Mouse (Mus musculus) liver, embryonic 14.5 days (tissue): Measurements from ENCODE around the gene Snrpa1. TPM values are rescaled to one million over a fixed set of nuclear protein-coding genes. Genes with fewer than 3 reads are reported as not detected.
A peak's percentile ranks its signal among the peaks of the same experiment; 100 is the strongest.
"Not testable (repeated sequence)": the region's sequence is repeated elsewhere in the genome, so short reads cannot be mapped to it uniquely, and the experiment has no call there.

Source experiments
- ATAC-seq: fragments of 200-750 bp; cut with Nextera tagmentation; 2 replicates; pipeline ENCODE4 v1.8.0; 2017; ENCODE audit warnings: moderate number of reproducible peaks, mild to moderate bottlenecking, moderate library complexity; ENCODE audit not compliant: insufficient read depth
- DNase-seq, 3 experiments: peaks; one replicate each; pipeline ENCODE4 v3.0.0-alpha.2; 2012 to 2013; ENCODE audit warnings: low read depth in 3 of 3, low spot score in 3 of 3
- H3K27ac ChIP-seq: fragments of 300-500 bp; sonication (generic); 2 replicates; pipeline ENCODE4 v1.5.1; 2014; ENCODE audit warnings: moderate library complexity, mild to moderate bottlenecking, control low read depth, inconsistent platforms
- H3K27me3 ChIP-seq: fragments of 300-500 bp; sonication (generic); 2 replicates; pipeline ENCODE4 v1.6.1; 2014; ENCODE audit warnings: mild to moderate bottlenecking, low read length, moderate library complexity; ENCODE audit not compliant: control insufficient read depth, insufficient read depth
- H3K36me3 ChIP-seq: fragments of 300-500 bp; sonication (generic); replicated peaks from 2 replicates; pipeline ENCODE4 v1.6.1; 2014; ENCODE audit warnings: low read depth; ENCODE audit not compliant: control insufficient read depth, insufficient read depth
- H3K4me1 ChIP-seq, 2 experiments: fragments of 200-500 bp in 1 of 2; fragments of 300-500 bp in 1 of 2; sonication (generic) in 1 of 2; replicated peaks; 2 replicates each; pipeline ENCODE4 v1.6.1; 2012 to 2014; ENCODE audit warnings: antibody characterized with exemption in 1 of 2, inconsistent platforms in 1 of 2, low read length in 1 of 2; ENCODE audit not compliant: control insufficient read depth in 2 of 2, insufficient read depth in 2 of 2
- H3K4me2 ChIP-seq: fragments of 300-500 bp; sonication (generic); 2 replicates; pipeline ENCODE4 v1.6.1; 2014; ENCODE audit warnings: low read depth, mild to moderate bottlenecking, control low read depth, moderate library complexity
- H3K4me3 ChIP-seq, 2 experiments: fragments of 200-500 bp in 1 of 2; fragments of 300-500 bp in 1 of 2; sonication (generic) in 1 of 2; 2 replicates each; pipeline ENCODE4 v1.5.1; 2012 to 2014; ENCODE audit warnings: low read depth in 2 of 2, low read length in 2 of 2, mild to moderate bottlenecking in 2 of 2, control low read depth in 1 of 2, inconsistent platforms in 1 of 2, moderate library complexity in 1 of 2; ENCODE audit not compliant: insufficient read depth in 1 of 2
- H3K9ac ChIP-seq: fragments of 300-500 bp; sonication (generic); replicated peaks from 2 replicates; pipeline ENCODE4 v1.6.1; 2014; ENCODE audit warnings: mild to moderate bottlenecking, control low read depth, moderate library complexity
- H3K9me3 ChIP-seq: fragments of 300-500 bp; sonication (generic); 2 replicates; pipeline ENCODE4 v1.6.1; 2016; ENCODE audit warnings: low read length, mixed read lengths; ENCODE audit not compliant: control insufficient read depth
- CTCF ChIP-seq: IDR thresholded peaks from 2 replicates; pipeline ENCODE4 v1.5.1; 2016; ENCODE audit warnings: antibody characterized with exemption, low read depth, control low read depth
- EP300 ChIP-seq: IDR thresholded peaks from 2 replicates; pipeline ENCODE4 v1.6.1; 2016; ENCODE audit warnings: antibody characterized with exemption, low read depth
- WGBS: fragments of 180-500 bp; shearing (Covaris S2); extraction: QIAGEN DNeasy Blood & Tissue Kit; methylation state at CpG from one replicate; pipeline ENCODE4 v1.1.7; 2014; ENCODE audit not compliant: insufficient replicate concordance; 5-methylcytosine and 5-hydroxymethylcytosine counted together
- polyA plus RNA-seq, 2 experiments: library from polyadenylated mRNA; depleted of rRNA in 1 of 2; stranded (reverse) in 1 of 2; unstranded in 1 of 2; fragments of >200 nt; fragmentation: Nextera tagmentation in 1 of 2; extraction: Ambion mirVana in 1 of 2; gene quantifications; 2 replicates each; pipeline versions ENCODE4 v1.2.1 to v1.2.3; 2012 to 2014

The Snrpa1 gene
- polyA plus RNA-seq, 2 experiments = 43.9 to 88.4 TPM

DNA sequence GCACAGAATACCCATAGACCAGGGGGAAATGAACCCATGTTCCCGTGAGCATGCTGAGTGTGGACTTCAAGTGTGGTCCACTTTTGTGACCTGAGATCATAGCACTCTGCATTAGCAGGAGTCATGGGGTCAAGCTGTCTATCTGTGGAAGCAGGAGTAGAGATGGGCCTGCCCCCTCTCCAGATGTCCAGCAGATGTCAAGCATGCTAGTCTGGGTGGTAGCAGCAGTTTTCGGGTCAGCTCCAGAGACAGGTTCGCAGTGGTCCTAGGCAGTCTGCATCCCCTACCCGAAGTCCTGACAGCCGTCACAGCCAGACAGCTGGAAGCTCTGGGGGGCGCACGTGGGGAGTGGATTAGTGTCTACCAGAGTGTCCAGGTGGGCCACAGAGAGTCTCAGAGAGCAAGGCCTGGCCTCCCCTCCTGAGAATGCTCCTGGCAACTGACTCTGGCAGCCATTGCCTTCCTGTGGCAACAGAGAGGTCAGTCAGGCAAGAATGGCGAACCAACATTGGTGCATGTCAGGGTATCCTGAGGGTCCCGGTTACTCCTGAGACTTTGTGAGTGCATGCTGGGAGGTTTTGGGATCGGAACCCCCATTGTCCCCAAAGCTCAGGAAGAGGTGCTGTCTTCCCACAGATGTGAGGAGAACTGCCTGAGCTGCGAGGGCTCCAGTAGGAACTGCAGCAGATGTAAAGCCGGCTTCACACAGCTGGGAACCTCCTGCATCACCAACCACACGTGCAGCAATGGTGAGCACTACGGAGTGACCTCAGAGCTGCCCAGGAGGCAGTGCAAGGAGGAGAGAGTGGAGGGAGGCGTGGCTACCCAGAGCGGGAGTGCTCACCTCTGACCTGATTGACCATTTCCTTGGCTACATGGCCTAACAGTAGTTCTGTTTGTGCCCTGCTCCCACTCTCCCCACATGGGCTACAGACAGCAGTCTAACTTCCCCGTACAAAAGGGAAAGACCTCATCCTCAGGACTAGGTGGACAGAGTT is 11.6 kb upstream of the Snrpa1 start:
- Histone ChIP-seq H3K9me3 (no peaks in the 10 kb centered on the region), H3K4me3 (no peak overlapping the region), H3K4me1 (no peaks in the 10 kb centered on the region), H3K27me3 (no peaks in the 10 kb centered on the region), H3K9ac (no peak overlapping the region), H3K27ac (no peak overlapping the region), H3K4me2 (no peak overlapping the region), H3K36me3 (no peaks in the 10 kb centered on the region)
- peak; percentile 43; the same call in 1 of the 2 replicates for ATAC-seq
- WGBS = 47% methylated on average over 17 of the region's 17 CpGs
- DNase-seq = no peak
- no peak for TF ChIP-seq CTCF
- TF ChIP-seq EP300 = no peak

DNA sequence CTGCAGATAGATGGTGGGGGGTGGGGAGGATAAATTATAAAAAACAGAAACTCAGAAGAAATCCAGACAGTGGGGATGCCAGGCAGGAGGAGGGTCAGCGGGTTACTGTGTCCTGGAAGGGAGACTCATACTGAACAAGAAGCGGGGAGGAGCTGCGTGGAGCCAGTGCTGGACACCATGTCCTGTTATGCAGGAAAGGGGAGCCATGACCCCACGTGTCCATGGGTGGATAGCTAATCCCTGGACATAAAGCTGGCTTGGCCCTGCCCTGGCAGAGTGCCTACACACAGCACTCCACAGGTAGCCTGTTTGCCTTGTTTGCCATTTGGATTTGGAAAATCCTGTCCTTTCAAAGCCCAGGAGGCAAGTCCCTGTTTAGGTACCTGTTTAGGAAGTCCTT is 10.8 kb upstream of the Snrpa1 start:
- TF ChIP-seq CTCF (no peak), EP300 (no peak)
- DNase-seq = no peak
- Histone ChIP-seq H3K36me3 (no peaks in the 10 kb centered on the region), H3K4me3 (no peak overlapping the region), H3K4me1 (no peaks in the 10 kb centered on the region), H3K9ac (no peak overlapping the region), H3K27ac (no peak overlapping the region), H3K4me2 (no peak overlapping the region), H3K9me3 (no peaks in the 10 kb centered on the region), H3K27me3 (no peaks in the 10 kb centered on the region)
- 57% methylated on average over 4 of the region's 4 CpGs for WGBS
- ATAC-seq = no peak

DNA sequence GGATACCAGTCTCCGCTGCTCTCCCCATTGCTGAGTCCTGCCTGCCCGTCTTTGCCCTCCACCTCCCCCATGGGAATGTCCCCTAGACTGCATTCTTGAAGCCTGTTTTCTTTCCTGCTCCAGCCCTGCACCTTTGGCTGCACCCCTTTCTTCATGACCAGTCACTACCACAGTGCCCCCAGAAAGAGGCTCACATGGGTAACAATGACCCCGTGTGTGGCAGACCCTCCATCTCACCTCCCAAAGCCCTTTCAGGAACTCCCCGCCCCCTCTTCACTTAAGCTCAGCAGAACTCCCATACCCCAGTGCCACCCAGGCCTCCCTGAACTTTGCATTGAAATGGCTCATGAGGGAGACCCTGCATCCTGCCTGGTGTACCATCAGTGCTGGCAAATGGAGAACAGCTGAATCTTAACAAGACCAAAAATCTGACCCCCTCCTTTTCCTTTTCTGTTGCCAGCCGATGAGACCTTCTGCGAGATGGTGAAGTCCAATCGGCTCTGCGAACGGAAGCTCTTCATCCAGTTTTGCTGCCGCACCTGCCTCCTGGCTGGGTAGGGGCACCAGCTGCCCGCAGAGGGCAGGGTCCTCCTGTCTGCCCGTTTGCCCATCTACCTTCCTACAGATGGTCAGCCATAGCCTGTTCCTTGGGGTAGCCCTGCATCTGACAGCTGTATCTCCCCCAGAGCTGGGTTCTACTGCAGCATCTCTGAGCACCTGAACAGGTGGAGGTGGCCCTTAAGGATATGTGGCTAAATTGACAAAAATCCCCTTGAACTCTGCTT is 10.2 kb upstream of the Snrpa1 start:
- no peaks in the 10 kb centered on the region for H3K36me3 ChIP-seq
- ATAC-seq (no peak), DNase-seq (no peak)
- TF ChIP-seq EP300 (no peak), CTCF (no peak)
- no peaks in the 10 kb centered on the region for H3K9me3 ChIP-seq
- no peaks in the 10 kb centered on the region for H3K27me3 ChIP-seq
- H3K4me3 ChIP-seq = no peak overlapping the region
- WGBS = 70% methylated on average over 12 of the region's 12 CpGs
- no peak overlapping the region for H3K9ac ChIP-seq
- H3K4me1 ChIP-seq = no peaks in the 10 kb centered on the region
- no peak overlapping the region for H3K27ac ChIP-seq
- no peak overlapping the region for H3K4me2 ChIP-seq

DNA sequence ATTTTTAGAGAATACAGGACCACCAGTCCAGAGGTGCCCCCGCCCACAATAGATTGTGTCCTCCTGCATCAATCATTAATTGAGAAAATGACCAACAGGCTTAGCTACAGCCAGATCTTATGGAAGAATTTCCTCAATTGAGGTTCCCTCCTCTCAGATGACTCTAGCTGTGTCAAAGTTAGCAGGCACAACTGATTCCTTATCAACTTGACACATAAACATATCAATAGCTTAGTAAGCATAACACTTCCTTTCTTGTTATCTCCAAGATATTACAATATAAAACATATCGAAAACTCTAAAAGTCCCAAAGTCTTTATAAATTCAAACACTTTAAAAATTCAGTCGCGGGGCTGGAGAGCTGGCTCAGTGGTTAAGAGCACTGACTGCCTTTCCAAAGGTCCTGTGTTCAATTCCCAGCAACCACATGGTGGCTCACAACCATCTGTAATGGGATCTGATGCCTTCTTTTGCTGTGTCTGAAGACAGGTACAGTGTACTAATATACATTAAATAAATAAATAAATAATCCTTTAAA is 4.8 kb upstream of the Snrpa1 start:
- H3K9ac ChIP-seq = no peak overlapping the region
- ATAC-seq (no peak), DNase-seq (no peak)
- H3K27me3 ChIP-seq = no peaks in the 10 kb centered on the region
- H3K9me3 ChIP-seq = no peaks in the 10 kb centered on the region
- no peaks in the 10 kb centered on the region for H3K36me3 ChIP-seq
- TF ChIP-seq EP300 (no peak), CTCF (no peak)
- WGBS = 68% methylated on average over 4 of the region's 4 CpGs
- no peaks in the 10 kb centered on the region for H3K4me1 ChIP-seq
- H3K4me3 ChIP-seq = no peak overlapping the region
- H3K4me2 ChIP-seq = no peak overlapping the region
- no peak overlapping the region for H3K27ac ChIP-seq

DNA sequence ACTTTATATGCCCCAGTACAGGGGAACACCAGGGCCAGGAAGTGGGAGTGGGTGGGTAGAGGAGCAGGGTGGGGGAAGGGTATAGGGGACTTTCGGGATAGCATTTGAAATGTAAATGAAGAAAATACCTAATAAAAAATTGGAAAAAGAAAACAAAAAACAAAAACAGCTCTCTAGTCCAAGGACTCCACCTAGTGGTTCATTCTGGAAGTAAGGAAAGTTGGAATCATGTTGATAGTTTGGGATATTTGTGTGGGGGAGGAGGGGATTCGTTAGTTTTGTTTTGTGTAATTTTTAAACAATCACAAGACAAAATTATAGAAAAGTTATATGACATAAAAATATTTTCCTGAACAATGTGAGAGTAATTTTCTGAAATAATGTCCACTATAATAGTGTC is 3.4 kb upstream of the Snrpa1 start:
- H3K4me3 ChIP-seq, H3K36me3 ChIP-seq, H3K9me3 ChIP-seq, ATAC-seq, H3K4me2 ChIP-seq, DNase-seq, H3K27me3 ChIP-seq, H3K27ac ChIP-seq, H3K4me1 ChIP-seq, H3K9ac ChIP-seq: not testable (repeated sequence)
- 12% methylated on average over 2 of the region's 2 CpGs for WGBS
- TF ChIP-seq CTCF = peak; percentile 61
